Mouse (Mus musculus) right cerebral cortex, postnatal 36 days (tissue): ENCODE measurements around the gene Uts2r.

Experiments used
- DNase-seq, 2 experiments: peaks; one replicate each; pipeline ENCODE4 v3.0.0; 2022; ENCODE audit warnings: low spot score in 2 of 2, mixed read lengths in 1 of 2

The Uts2r gene

DNA sequence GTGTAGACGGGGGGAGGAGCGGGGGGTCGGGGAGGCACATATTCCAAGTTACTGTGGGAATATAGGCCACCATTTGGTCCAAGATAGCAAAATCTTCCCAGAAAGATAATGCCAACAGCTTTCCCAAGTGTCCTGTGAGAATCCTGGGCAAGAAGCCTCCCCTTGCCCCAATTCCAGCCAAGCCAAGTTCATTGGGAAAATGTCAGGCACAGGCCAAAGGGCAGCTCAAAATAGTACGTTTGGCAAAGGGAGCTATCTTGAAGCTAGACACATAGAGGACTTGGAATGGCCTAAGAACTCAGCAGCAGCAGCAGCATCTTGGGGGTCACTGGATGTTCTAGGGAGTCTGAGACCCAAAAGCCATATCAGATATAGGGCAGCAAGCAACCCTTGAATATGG lies 3.7 kb downstream of the Uts2r start:
- DNase-seq, result no peak

DNA sequence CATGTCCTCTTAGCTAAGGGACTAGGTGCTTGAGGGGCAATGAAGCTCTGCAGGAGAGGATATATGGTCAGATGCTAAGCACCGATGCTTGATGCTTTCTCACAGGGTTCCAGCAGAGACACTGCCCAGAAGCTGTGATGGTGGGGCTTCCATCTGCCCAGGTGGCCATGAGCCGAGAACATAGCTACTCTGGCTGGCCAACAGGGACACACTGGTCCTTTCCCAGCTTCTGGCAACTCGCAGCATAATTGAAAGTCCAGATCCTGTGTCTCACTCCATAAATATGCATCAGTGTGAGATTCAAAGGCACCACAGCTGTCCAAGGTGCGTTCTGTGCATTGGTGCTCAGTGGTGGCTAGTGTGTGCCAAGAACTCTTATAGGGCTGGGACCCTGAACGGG lies 13.1 kb downstream of the Uts2r start:
- DNase-seq, result no peak

DNA sequence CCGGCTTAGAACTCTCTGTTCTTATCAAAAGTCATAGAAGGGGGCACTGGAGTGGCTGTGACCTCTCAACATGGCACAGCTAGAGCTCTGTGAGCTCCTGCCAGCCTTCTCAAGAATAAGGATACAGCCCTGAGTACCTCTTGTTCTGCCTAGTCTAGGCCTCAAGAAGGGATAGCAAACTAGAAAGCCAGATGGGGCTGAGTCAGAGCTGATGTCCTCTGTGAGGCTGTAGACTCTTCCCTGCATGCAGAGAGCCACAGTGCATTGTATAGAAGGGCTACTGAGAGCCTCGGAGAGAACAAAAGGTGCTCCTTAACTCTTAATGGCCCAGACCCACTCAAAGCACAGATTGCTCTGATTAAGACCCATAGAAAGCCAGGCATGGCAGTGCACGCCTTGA lies 14.2 kb downstream of the Uts2r start:
- no peak for DNase-seq

DNA sequence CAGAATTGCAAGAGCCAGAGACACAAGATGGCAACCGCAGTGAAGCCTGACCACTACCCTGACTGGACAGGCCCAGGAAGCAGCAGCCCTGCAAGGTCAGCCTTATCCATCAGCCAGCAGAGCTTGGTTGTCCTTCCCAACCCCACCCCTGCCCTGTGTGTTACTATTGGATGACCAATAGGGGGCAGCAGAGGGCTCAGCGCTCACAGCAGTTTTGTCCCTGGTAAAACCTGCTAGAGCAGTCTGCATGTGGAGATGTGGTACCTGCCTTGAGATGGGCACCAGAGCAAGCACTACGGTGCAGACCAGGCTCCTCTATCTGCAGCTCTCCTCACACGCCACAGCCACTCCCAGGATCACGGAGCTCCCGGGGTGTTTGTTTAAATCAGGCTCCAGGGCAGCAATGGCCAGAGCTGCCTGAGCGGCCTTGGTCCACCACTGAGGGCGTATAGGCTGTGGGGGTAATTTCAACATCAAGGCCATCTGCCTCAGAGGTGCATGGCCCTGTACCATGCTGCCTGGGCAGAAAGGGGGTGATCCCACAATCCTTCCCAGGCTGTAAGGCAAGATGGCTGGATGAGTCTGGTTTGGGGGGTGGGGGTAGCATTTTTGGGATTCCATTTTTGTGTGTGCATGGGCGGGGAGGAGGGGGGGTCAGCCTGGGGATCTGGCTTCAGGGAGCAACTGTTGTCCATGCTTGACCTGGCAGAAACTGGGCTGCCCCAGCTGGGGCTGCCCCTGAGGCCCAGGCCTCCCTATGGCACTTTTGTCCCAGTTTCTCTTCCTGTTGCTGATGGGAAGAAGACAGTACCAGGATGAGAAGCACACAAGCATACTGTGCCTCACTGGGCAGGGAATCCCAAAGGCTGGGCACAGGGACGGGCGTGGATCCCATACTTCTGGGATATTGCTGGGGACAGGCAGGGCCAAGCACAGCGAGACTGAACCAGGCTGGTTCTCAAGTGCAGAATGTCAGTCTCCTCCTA lies 16.5 kb downstream of the Uts2r start:
- no peak for DNase-seq

DNA sequence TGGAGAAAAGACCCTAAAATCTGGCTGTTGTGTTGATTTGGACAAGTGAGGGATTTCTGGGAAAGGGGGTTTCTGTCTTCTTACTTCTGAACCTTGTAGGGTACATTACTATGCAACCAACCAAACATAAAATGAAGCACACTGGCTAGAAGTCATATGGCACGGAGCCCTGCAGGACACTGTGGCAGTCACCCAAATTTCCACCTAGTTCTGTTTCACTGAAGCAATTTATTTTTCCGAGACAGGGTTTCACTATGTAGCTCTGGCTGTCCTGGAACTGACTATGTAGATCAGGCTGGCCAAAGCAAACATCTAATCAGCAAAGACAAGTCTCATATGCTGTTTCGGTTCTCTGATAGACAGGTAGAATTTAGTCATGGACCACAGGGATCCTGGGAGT lies 29.6 kb downstream of the Uts2r start:
- no peak for DNase-seq

DNA sequence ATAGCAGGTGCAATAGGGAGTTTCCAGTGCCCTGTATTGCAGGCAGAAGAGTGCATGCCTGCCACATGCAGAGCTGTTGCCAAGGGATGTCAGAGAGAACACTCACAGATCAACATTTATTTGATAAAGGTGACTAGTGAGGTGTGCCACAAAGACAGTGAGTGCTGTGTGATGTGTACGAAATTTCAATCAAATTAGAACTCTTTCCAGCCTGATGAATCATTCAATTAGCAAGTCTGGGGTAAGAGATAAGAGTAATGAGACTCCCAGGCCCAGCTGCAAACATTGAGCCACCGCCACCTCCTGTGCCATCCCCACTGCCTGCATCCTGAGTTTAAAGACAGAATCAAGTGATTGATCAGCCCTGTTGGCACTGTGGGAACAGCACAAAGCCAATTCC lies 32.7 kb downstream of the Uts2r start:
- no peak for DNase-seq

DNA sequence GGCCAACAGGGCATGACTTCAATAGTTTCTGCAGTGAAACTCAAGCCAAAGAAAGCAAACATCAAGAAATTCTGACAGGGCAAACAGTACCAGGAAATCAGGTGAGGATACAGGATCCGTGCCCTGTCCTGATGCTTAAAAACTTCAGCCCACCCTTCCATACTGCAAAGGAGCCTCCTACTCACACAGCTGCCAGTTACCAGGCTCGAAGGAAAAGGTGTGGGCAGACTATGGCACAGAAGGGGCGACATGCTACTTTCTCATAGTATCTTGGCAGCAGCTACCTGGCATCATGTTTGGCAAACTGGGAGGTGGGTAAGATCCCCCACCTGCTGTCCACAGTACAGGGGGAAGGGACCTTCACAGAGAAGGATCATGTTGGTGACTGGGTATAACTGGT lies 33.3 kb downstream of the Uts2r start:
- DNase-seq, result no peak

DNA sequence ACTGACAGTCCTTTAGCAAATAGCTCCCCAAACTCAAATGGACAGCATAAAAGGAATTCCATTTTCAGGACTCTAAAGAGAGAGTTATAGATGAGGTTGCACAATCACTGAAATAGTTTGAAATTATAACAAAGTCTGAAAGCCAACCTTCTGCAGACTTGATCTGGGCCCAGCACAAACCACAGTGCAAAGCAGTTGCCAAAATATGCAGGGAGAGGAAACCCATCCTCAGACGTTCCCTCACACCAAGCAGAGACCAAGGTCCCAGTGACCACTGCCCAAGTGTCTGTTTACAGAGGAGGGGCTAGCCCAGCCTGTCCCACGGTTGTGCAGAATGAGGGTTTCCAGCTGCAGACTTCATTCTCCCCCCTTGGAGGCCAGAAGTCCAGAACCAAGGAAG lies 38.6 kb downstream of the Uts2r start:
- no peak for DNase-seq

DNA sequence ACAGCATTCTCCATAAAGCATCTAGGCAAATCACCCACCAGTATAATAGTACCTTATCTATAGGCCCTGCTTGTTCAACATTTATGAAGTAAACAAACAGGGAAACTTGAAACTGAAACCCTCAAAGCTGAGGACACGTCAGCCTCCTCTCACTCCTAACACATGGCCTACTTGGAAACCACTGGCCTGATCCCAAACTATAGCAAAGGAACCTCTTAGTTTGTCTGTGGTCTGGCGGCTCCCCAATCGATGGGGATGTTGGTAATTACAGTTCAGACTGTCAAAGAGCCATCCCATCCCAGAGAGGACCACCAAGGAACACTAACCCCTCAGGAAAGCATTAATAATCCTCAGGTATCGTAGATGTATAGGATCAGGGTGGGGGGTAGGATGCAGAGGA lies 39.8 kb downstream of the Uts2r start:
- DNase-seq, result no peak

DNA sequence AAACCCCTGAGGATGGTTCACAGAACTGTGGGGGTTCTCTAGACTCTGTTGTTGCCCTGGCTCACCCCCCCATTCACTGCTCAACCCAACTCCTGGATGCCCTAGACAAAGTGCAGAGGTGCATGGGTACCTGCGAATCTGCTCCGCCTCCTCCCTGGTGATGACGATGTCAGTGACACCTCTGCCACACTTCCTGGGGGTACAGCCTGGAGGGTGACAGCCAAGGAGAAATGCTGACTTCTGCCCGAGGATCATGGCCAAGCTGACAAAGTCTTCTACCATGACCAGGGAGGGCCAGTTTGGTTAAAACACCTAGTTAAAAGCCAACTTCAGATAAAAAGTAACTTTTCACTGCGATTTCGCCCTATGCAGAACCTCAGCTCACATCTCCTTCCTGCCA lies 40.7 kb downstream of the Uts2r start:
- DNase-seq, result no peak

DNA sequence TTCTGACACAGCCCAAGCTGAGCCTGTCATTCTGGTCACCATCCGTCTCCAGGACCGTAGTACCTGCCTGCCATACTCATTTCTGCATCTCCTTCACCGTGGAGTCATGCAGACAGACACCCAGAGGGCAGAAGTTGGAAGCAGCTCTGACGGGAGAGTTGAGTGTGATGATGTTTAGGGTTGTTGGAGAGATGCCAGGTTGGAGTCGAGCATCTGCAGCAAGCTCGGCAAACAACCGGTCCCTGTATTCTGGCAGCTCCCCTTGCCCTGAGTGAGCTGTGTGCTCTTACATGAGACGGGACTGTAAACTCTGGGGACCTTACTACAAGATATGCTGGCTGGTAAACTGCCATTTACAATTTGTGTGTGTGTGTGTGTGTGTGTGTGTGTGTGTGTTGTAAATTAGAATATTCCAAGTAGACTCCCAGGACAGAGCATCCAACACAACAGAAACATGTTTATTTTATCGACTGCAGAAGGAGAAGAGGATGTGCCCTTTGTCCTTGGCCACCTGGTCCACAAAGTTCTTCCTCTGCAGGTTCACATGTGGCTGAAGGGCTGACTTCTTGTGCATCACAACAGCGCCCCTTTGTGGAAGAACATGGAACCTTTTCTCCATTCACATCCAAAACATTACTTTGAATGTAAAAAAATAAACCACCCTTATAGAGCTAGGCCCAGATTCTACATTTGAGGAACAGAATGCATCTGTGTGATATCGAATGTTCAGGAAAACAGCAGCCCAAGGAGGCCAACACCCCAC lies 41.5 kb downstream of the Uts2r start:
- no peak for DNase-seq

DNA sequence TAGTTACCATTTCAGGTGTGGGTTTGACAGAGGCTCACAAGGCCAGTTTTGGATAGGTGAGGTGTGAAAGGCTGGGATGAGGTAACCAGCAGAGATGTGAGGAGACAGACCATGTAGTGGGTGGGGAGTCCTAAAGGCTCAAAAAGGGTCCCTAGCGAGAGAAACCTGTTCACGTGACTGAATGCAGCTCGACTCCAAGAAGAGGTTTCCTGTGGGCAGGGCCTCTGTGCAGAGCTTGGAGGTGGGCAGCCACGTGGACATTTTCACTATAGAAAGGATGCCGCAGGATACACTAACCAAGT lies 43.7 kb downstream of the Uts2r start:
- DNase-seq, result no peak

DNA sequence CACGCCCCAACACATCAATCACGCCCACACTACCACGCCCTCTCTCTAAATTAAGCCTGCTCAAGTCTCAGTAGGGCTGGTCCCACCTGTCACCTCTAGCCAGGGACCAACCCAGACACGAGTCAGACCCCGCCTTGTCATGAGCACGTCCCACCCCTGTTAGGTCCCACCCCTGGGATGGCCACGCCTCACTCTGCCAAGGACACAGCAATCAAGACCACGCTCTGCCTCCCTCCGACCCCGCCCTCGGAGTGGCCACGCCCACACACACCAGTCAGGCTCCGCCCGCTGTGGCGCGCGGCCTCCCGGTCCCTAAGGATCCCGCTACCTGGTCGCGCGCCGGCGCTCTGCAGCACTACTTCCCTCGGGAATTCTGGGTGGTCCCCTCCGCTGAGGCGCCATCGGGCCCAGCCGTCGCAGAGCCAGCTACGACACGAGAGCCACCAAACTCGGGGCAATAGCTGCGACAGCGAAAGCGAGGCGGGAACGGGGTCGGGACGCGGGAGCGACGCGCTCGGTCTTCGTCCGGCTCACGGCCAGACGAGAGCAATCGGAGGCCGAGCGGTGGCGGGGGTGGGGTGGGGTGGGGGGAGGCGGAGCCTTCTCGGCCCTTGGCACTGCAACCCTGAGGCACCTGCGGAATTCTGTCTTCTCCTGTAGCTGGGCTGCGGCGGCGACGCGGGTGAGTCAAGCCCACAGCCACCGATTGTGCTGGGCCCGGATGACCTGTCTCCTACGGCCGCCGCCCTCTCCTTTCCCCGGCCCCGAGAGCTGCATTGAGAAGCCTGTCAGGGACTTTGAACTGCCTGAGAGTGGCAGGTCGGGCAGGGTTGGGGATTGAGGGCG lies 44.3 kb downstream of the Uts2r start, which contains the start of the genes Hexdc and Ogfod3:
Gene Hexdc (plus strand): TSS at position 273 of the 846 bp plus-strand sequence.
Gene Ogfod3 (minus strand): TSS at position 551 of the 846 bp plus-strand sequence.
- peak; percentile 91 to 93 for DNase-seq
